Mouse (Mus musculus) kidney, postnatal 0 days (tissue): ENCODE results near the gene Slc36a4. TPM values are rescaled to one million over a fixed set of nuclear protein-coding genes. Genes with fewer than 3 reads are reported as not detected.

Experiments used
- ATAC-seq: fragments of 200-750 bp; cut with Nextera tagmentation; replicated peaks from 2 replicates; pipeline ENCODE4 v1.8.0; 2017; ENCODE audit warnings: low read depth, moderate number of reproducible peaks, moderate TSS enrichment, moderate library complexity; ENCODE audit not compliant: low FRiP score
- DNase-seq: peaks from one replicate; pipeline ENCODE4 v3.0.0-alpha.2; 2016; ENCODE audit warnings: low spot score
- H3K27ac ChIP-seq: fragments of 300-500 bp; sonication (generic); 2 replicates; pipeline ENCODE4 v1.5.1; 2014; ENCODE audit warnings: mild to moderate bottlenecking
- H3K27me3 ChIP-seq: fragments of 300-500 bp; sonication (generic); 2 replicates; pipeline ENCODE4 v1.6.1; 2014; ENCODE audit warnings: low read length, mixed read lengths; ENCODE audit not compliant: insufficient read depth
- H3K36me3 ChIP-seq: fragments of 300-500 bp; sonication (generic); 2 replicates; pipeline ENCODE4 v1.6.1; 2014; ENCODE audit warnings: low read length, mixed read lengths; ENCODE audit not compliant: insufficient read depth
- H3K4me1 ChIP-seq: fragments of 300-500 bp; sonication (generic); replicated peaks from 2 replicates; pipeline ENCODE4 v1.6.1; 2014; ENCODE audit warnings: antibody characterized with exemption, low read length, mixed read lengths; ENCODE audit not compliant: insufficient read depth
- H3K4me2 ChIP-seq: fragments of 300-500 bp; sonication (generic); 2 replicates; pipeline ENCODE4 v1.6.1; 2014; ENCODE audit warnings: mild to moderate bottlenecking, low read length, moderate library complexity, mixed read lengths
- H3K4me3 ChIP-seq: fragments of 300-500 bp; sonication (generic); replicated peaks from 2 replicates; pipeline ENCODE4 v1.5.1; 2014; ENCODE audit warnings: low read depth, low read length
- H3K9ac ChIP-seq: fragments of 300-500 bp; sonication (generic); 2 replicates; pipeline ENCODE4 v1.6.1; 2014; ENCODE audit warnings: low read depth, low read length
- H3K9me3 ChIP-seq: fragments of 300-500 bp; sonication (generic); replicated peaks from 2 replicates; pipeline ENCODE4 v1.6.1; 2016; ENCODE audit warnings: low read length, inconsistent platforms, mixed read lengths
- CTCF ChIP-seq: IDR thresholded peaks from 2 replicates; pipeline ENCODE4 v1.5.1; 2016; ENCODE audit warnings: antibody characterized with exemption, low read depth, mild to moderate bottlenecking, moderate library complexity
- WGBS: fragments of 180-500 bp; shearing (Covaris S2); extraction: QIAGEN DNeasy Blood & Tissue Kit; methylation state at CpG from one replicate; pipeline ENCODE4 v1.1.7; 2014; 5-methylcytosine and 5-hydroxymethylcytosine counted together
- polyA plus RNA-seq: library from polyadenylated mRNA; unstranded; fragments of >200 nt; fragmentation: Nextera tagmentation; extraction: Ambion mirVana; gene quantifications from 2 replicates; pipeline ENCODE4 v1.2.1, GENCODE M21; 2015

The Slc36a4 gene
- polyA plus RNA-seq, 1 experiment from 2014 or later: 13.5 TPM

DNA sequence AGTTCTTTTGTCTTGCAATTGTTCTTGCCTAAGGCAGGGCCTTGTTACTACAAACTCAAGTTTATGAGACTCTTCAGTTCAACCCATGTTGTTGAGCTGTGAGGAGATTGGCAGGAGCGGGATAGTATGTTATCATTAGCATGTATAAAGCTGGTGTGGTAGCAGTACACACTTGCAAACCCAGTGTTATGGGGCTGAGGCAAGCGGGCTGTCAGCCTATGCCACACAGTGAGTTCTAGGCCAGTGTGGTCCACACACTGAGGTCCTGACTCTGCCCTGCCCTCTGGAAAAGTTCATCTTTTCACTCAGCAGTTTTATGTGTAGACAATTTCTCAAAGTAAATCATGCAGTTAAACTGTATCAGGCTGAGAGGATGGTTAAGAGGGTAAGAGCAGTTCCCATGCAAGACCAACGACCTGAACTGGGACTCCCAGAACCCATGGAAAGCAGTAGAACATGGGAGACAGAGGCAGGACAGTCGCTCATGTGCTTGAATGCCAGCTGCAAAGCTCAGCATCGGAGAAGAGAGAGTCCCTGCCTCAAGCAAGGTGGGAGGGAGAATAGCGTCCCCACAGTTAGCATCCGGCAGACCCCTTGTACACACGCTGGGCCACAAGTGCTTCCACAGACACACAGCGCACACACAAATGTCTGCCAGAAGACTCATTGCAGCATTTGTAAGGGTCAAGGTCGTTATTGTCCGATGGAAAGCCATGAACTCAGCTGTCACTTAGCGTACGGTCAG is 1.5 kb downstream of the Slc36a4 start:
- DNase-seq: no peak
- 83% methylated on average over 13 of the region's 13 CpGs for WGBS
- Histone ChIP-seq H3K4me1 (no peaks in the 10 kb centered on the region; the same call in 1 of the 2 replicates), H3K9ac (no peak overlapping the region), H3K4me2 (peak overlapping the region; percentile 77; the same call in 1 of the 2 replicates), H3K27me3 (no peaks in the 10 kb centered on the region), H3K9me3 (no peaks in the 10 kb centered on the region), H3K36me3 (no peaks in the 10 kb centered on the region), H3K27ac (no peak overlapping the region; the same call in 1 of the 2 replicates), H3K4me3 (no peak overlapping the region)
- no peak for ATAC-seq
- TF ChIP-seq CTCF: no peak

DNA sequence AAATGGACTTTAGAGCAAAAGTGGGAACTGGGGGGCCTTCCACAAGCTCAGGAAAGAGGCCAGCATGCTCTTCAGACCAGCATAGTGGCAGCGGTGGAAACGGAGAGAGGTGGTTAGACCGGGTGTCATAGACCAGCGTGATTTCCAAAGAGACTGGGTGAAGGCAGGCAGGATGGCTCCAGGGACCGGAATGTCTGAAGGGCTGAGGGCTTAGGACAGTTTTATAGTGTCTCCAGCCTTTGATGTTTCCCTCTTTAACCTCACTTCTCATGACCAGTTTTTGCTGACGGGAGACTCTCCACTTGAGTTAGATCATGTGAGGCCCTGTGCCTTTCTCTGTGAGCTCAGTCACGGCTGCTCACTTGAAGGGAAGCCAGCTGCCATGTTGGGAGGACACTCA is 2.1 kb downstream of the Slc36a4 start:
- Histone ChIP-seq H3K9ac (no peak overlapping the region), H3K27me3 (no peaks in the 10 kb centered on the region), H3K9me3 (no peaks in the 10 kb centered on the region), H3K4me3 (no peak overlapping the region), H3K4me1 (no peaks in the 10 kb centered on the region; the same call in 1 of the 2 replicates), H3K36me3 (no peaks in the 10 kb centered on the region), H3K4me2 (no peak overlapping the region), H3K27ac (no peak overlapping the region)
- no peak for ATAC-seq
- DNase-seq: no peak
- no peak for TF ChIP-seq CTCF
- WGBS: 75% methylated on average over 7 of the region's 7 CpGs

DNA sequence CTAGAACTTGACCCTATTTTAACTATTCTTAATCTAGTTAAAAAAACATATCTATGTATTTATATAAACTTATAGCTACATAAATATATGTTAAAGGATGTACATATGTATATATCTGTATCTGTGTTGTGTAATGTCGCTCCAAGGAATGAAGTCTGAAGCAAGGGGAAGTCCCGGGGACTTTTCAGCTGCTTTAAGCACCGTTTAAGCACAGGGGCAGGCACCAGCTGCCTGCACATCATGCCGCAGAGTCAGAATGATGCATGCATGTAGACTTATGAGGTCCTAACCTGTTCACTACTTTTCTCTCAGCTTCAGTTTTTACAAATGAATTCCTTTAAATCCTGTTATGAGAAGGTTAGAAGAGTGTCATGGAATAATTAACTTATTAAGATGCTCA is 5.3 kb downstream of the Slc36a4 start:
- no peak overlapping the region for H3K27ac ChIP-seq
- DNase-seq (no peak), ATAC-seq (no peak)
- H3K4me1 ChIP-seq: no peaks in the 10 kb centered on the region; the same call in 1 of the 2 replicates
- TF ChIP-seq CTCF: no peak
- no peaks in the 10 kb centered on the region for H3K9me3 ChIP-seq
- WGBS: 51% methylated on average over 4 of the region's 4 CpGs
- H3K9ac ChIP-seq: no peak overlapping the region
- H3K4me2 ChIP-seq: no peak overlapping the region
- H3K4me3 ChIP-seq: no peak overlapping the region
- no peaks in the 10 kb centered on the region for H3K36me3 ChIP-seq
- H3K27me3 ChIP-seq: no peaks in the 10 kb centered on the region

DNA sequence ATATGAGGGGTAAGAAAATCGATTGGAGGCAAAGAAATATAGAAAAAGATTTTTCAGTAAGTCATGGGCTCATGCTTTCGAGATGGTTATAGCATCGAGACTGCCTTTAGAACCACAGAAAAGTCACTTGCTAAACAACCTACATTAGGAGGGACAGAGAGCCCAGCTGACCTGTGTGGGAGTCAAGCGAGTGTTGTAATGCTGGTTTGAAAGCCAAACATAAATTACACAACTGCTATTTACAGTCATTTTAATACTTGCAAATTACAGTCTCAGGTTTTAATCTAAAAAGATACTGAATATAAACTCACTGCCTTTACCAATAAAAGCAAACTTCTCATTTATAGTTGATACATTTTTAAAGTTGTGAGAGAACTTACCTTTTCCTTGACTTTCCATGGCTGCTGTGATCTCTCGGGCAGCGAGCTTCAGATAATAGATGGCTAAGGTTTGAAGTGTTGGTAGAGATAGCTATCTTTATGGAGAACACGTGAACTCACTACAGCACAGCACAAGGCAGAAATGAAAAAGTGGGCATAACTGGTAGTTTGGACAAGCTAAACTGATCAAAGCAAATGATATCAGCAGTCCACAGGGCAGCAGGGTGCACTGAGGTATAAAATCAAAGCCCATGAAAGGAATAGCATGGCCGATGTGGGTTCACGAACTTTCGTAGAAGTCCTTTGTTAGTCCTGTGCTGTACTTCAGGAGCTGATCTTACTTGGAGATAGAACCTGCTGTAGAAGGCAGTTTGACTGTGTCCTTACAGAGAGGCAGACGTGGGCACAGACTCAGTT is 5.9 kb downstream of the Slc36a4 start:
- Histone ChIP-seq H3K4me2 (no peak overlapping the region), H3K4me1 (no peaks in the 10 kb centered on the region; the same call in 1 of the 2 replicates), H3K36me3 (no peaks in the 10 kb centered on the region), H3K9ac (no peak overlapping the region), H3K27ac (no peak overlapping the region), H3K4me3 (no peak overlapping the region), H3K9me3 (no peaks in the 10 kb centered on the region), H3K27me3 (no peaks in the 10 kb centered on the region)
- no peak for TF ChIP-seq CTCF
- DNase-seq: peak; percentile 29
- peak; percentile 76 for ATAC-seq
- 47% methylated on average over 11 of the region's 11 CpGs for WGBS

DNA sequence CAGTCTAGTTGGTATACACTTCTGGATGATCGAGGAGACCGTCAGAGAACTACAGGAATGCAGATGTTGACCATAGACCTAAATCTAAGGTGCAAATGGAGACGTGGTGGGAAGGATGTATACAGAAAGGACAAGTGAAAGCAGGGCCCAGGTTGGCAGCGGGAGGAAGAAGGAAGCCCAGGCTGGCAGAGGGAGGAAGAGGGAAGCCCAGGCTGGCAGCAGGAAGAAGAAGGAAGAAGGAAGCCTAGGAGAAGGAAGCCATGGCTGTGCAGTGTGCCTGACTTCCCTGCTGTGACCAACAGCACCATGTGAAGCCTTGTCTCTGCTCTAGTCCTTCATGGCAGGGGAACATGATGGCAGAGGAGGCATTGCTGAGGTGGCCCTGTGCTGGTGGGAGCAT is 7.8 kb downstream of the Slc36a4 start:
- Histone ChIP-seq H3K9me3 (no peaks in the 10 kb centered on the region), H3K27me3 (no peaks in the 10 kb centered on the region), H3K36me3 (no peaks in the 10 kb centered on the region), H3K4me3 (no peak overlapping the region), H3K27ac (no peak overlapping the region), H3K9ac (no peak overlapping the region), H3K4me1 (no peaks in the 10 kb centered on the region), H3K4me2 (no peak overlapping the region)
- no peak for ATAC-seq
- no peak for TF ChIP-seq CTCF
- WGBS: 90% methylated on average over 4 of the region's 4 CpGs
- no peak for DNase-seq

DNA sequence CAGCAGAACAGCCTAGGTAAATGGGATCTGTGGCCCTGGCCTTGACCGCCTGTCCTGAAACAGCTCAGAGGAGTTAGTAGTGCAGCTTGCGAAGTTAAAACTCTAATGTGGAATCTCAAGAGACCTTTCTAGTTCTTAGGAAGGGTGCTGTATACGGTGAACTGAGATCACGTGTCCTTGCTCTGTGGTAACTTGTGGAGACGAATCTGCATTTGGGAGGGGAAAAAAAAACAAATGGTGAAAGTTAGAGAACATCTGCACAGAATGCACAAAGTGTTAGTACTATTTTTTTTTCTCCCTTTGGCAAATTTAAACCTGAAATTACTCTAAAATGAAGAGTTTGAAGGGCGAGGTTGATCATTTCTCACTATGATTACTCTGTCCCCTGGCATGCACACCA is 8.8 kb downstream of the Slc36a4 start:
- Histone ChIP-seq H3K27ac (no peak overlapping the region), H3K27me3 (no peaks in the 10 kb centered on the region), H3K9me3 (no peaks in the 10 kb centered on the region), H3K9ac (no peak overlapping the region), H3K4me2 (no peak overlapping the region), H3K4me3 (no peak overlapping the region), H3K36me3 (no peaks in the 10 kb centered on the region), H3K4me1 (no peaks in the 10 kb centered on the region)
- no peak for TF ChIP-seq CTCF
- ATAC-seq (no peak), DNase-seq (no peak)
- 79% methylated on average over 6 of the region's 6 CpGs for WGBS
